Mouse (Mus musculus) heart, postnatal 0 days (tissue): ENCODE results near the gene Wfdc15a.

ENCODE experiments used
- CTCF ChIP-seq: IDR thresholded peaks from 2 replicates; pipeline ENCODE4 v1.5.1; 2016; ENCODE audit warnings: antibody characterized with exemption, control low read depth, low read depth
- EP300 ChIP-seq: IDR thresholded peaks from 2 replicates; pipeline ENCODE4 v1.6.1; 2016; ENCODE audit warnings: antibody characterized with exemption, low read depth

DNA sequence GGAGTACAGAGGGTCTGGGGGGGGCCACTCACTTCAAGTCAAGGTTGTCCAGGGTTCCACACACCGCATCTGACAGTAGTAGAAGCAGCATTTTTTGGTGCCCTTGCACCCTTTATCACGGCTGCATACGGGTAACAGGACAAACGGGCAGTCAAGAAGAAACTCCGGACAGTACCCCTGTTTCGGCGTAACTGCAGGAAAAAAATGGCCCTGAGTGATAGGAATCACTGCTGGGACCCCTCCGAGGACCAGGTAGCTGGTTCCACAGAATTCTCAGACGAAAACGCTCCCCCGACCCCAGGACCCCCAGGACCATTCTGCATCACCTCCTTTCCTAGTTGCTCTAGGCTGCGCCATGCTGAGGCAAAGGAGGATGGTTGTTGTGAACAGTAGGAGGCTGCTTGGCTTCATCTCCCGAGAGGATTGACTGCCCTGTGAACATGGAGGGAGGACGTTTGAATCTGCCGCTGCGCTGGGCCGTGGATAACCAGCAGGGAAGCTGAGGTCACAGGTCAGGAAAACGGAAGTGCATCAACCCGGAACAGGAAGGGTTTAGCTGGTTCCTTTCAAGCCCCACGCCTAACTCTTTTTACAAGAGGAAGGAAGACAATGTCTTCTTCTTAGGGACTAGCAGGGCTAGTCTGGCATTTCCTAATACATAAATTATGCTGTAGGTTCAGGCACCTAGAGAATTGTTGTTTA lies at the start of gene Wfdc15a:
- TF ChIP-seq EP300 (no peak), CTCF (no peak)
